Mouse (Mus musculus) MEL (cell line): ENCODE measurements around the gene Herpud1. TPM values are rescaled to one million over a fixed set of nuclear protein-coding genes. Genes with fewer than 3 reads are reported as not detected.

Source experiments
- DNase-seq: peaks from one replicate; pipeline ENCODE4 v3.0.0; 2011; ENCODE audit warnings: low read depth, low spot score
- H3K27ac ChIP-seq: 2 replicates; pipeline ENCODE4 v1.5.1; 2012; ENCODE audit warnings: low read depth, mild to moderate bottlenecking, control low read depth, low read length, moderate library complexity; ENCODE audit not compliant: control insufficient read depth
- H3K27me3 ChIP-seq, 2 experiments: fragments of 150-350 bp in 1 of 2; sonication (generic) in 1 of 2; 2 replicates each; pipeline ENCODE4 v1.6.1; 2012; ENCODE audit warnings: low read length in 2 of 2, mild to moderate bottlenecking in 2 of 2, improper control_type of control experiment in 1 of 2, moderate library complexity in 1 of 2; ENCODE audit not compliant: insufficient read depth in 2 of 2, control insufficient read depth in 1 of 2
- H3K36me3 ChIP-seq, 2 experiments: 2 replicates each; pipeline ENCODE4 v1.6.1; 2012 to 2014; ENCODE audit warnings: low read length in 2 of 2, improper control_type of control experiment in 1 of 2, inconsistent platforms in 1 of 2, mild to moderate bottlenecking in 1 of 2; ENCODE audit not compliant: insufficient read depth in 2 of 2, control insufficient read depth in 1 of 2
- H3K4me1 ChIP-seq, 2 experiments: fragments of 150-350 bp in 1 of 2; sonication (generic) in 1 of 2; 2 replicates each; pipeline ENCODE4 v1.6.1; 2012; ENCODE audit warnings: low read length in 2 of 2, improper control_type of control experiment in 1 of 2, mild to moderate bottlenecking in 1 of 2; ENCODE audit not compliant: insufficient read depth in 2 of 2, control insufficient read depth in 1 of 2
- H3K4me3 ChIP-seq, 2 experiments: fragments of 150-350 bp in 1 of 2; sonication (generic) in 1 of 2; 2 replicates each; pipeline ENCODE4 v1.5.1; 2012; ENCODE audit warnings: low read depth in 2 of 2, low read length in 2 of 2, mild to moderate bottlenecking in 2 of 2, moderate library complexity in 2 of 2, control low read depth in 1 of 2, improper control_type of control experiment in 1 of 2; ENCODE audit not compliant: control insufficient read depth in 1 of 2, insufficient read depth in 1 of 2
- H3K79me2 ChIP-seq: 2 replicates; pipeline ENCODE4 v1.6.1; 2012; ENCODE audit warnings: mild to moderate bottlenecking, low read length, moderate library complexity; ENCODE audit not compliant: control insufficient read depth, poor library complexity, insufficient read depth
- H3K9ac ChIP-seq: 2 replicates; pipeline ENCODE4 v1.6.1; 2012; ENCODE audit warnings: low read depth, mild to moderate bottlenecking, control low read depth, low read length, moderate library complexity; ENCODE audit not compliant: control insufficient read depth, poor library complexity, severe bottlenecking
- H3K9me3 ChIP-seq: fragments of 150-350 bp; sonication (generic); replicated peaks from 2 replicates; pipeline ENCODE4 v1.6.1; 2012; ENCODE audit warnings: mild to moderate bottlenecking, low read length, improper control_type of control experiment, moderate library complexity; ENCODE audit not compliant: insufficient read depth
- E2F4 ChIP-seq: IDR thresholded peaks from 2 replicates; pipeline ENCODE4 v1.6.1; 2011; ENCODE audit warnings: low read depth, low read length, improper control_type of control experiment, borderline replicate concordance
- KAT2A ChIP-seq: conservative IDR thresholded peaks from 2 replicates; pipeline ENCODE4 v1.6.1; 2012; ENCODE audit warnings: low read depth, low read length, improper control_type of control experiment, inconsistent platforms
- MAFK ChIP-seq: IDR thresholded peaks from 2 replicates; pipeline ENCODE4 v1.6.1; 2011; ENCODE audit warnings: low read depth, mild to moderate bottlenecking, low read length, improper control_type of control experiment, borderline replicate concordance
- MAX ChIP-seq: IDR thresholded peaks from 2 replicates; pipeline ENCODE4 v1.6.1; 2011; ENCODE audit warnings: low read length, improper control_type of control experiment
- NELFE ChIP-seq: IDR thresholded peaks from 2 replicates; pipeline ENCODE4 v1.6.1; 2011; ENCODE audit warnings: low read depth, low read length, improper control_type of control experiment
- RCOR1 ChIP-seq: IDR thresholded peaks from 2 replicates; pipeline ENCODE4 v1.6.1; 2012; ENCODE audit warnings: low read depth, mild to moderate bottlenecking, inconsistent platforms, low read length, improper control_type of control experiment
- TCF12 ChIP-seq: IDR thresholded peaks from 2 replicates; pipeline ENCODE4 v1.6.1; 2014; ENCODE audit warnings: low read depth, mild to moderate bottlenecking, inconsistent platforms, low read length, improper control_type of control experiment, moderate library complexity
- UBTF ChIP-seq: IDR thresholded peaks from 2 replicates; pipeline ENCODE4 v1.6.1; 2012; ENCODE audit warnings: low read depth, mild to moderate bottlenecking, inconsistent platforms, low read length, improper control_type of control experiment, moderate library complexity, borderline replicate concordance; ENCODE audit not compliant: insufficient read depth
- USF2 ChIP-seq, 2 experiments: IDR thresholded peaks; 2 replicates each; pipeline ENCODE4 v1.6.1; 2011 to 2012; ENCODE audit warnings: improper control_type of control experiment in 2 of 2, low read length in 2 of 2, borderline replicate concordance in 1 of 2, inconsistent platforms in 1 of 2, low read depth in 1 of 2, mild to moderate bottlenecking in 1 of 2; ENCODE audit not compliant: insufficient read depth in 1 of 2
- polyA plus RNA-seq, 2 experiments: library from polyadenylated mRNA; stranded (reverse) in 1 of 2; unstranded in 1 of 2; fragments of >175 nt in 1 of 2; fragments of >200 nt in 1 of 2; gene quantifications; 2 replicates each; pipeline versions ENCODE4 v1.2.1 to v1.2.4; 2012; ENCODE audit warnings: low replicate concordance in 2 of 2, low read depth in 1 of 2; ENCODE audit not compliant: insufficient read length in 2 of 2, insufficient read depth in 1 of 2, missing spikeins in 1 of 2
- total RNA-seq: library from RNA; depleted of rRNA; stranded (reverse); fragments of 300-350 nt; gene quantifications from 2 replicates; pipeline ENCODE4 v1.2.3, GENCODE M21; 2012

The Herpud1 gene
- total and polyA plus RNA-seq, 3 experiments = 66.1 to 66.9 TPM; not detected in 1

DNA sequence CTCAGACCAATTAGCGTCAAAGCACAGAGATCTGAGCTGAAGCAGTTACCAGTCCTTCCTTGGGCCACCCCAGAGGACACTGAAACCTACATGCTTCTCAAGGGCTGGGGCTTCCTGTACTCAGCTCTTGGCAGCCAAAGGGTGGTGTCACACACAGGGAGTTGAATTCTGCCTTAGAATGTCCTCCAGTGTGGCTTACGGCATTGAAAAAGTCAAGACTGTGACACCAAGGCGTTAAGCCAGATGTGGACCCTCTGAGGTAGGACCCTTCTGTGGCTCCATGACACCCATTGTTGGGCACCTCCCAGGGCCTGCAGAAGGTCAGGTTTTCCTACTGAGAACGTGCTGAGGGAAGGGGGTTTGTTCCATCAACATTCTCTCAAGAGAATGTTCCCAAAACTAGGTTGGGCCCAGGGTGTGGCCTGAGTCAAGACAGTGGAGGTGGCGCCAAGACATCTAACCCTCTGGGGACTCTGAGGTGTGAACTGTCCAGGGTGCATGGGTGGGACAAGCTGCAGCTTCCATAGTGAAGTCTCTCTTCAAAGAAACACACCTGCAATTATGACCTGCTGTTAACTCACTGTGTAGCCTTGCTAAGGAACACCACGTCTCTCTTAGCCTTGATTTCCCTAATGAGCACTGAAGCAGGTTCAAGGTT lies 24.3 kb upstream of the Herpud1 start:
- Histone ChIP-seq H3K27me3 (peaks cover 19 to 24% of the 10 kb centered on the region in 2 experiments), H3K4me1 (peaks cover 0 to 12% of the 10 kb centered on the region in 2 experiments; a peak in 2 of 4 replicates), H3K9me3 (no peaks in the 10 kb centered on the region), H3K9ac (no peak overlapping the region), H3K79me2 (no peaks in the 10 kb centered on the region), H3K4me3 (no peak overlapping the region), H3K36me3 (peaks cover 0 to 2% of the 10 kb centered on the region in 2 experiments; a peak in 1 of 4 replicates), H3K27ac (no peak overlapping the region)
- no peak for DNase-seq
- TF ChIP-seq RCOR1 = no peak
- TF ChIP-seq MAX = no peak
- no peak for TF ChIP-seq UBTF
- no peak for TF ChIP-seq TCF12
- TF ChIP-seq USF2 (IDR thresholded peaks at IDR 0.05; ENCODE audit: borderline replicate concordance in 1 of 2, insufficient read depth in 1 of 2, low read depth in 1 of 2, low read length in 2 of 2) = no peak
- no peak for TF ChIP-seq KAT2A

DNA sequence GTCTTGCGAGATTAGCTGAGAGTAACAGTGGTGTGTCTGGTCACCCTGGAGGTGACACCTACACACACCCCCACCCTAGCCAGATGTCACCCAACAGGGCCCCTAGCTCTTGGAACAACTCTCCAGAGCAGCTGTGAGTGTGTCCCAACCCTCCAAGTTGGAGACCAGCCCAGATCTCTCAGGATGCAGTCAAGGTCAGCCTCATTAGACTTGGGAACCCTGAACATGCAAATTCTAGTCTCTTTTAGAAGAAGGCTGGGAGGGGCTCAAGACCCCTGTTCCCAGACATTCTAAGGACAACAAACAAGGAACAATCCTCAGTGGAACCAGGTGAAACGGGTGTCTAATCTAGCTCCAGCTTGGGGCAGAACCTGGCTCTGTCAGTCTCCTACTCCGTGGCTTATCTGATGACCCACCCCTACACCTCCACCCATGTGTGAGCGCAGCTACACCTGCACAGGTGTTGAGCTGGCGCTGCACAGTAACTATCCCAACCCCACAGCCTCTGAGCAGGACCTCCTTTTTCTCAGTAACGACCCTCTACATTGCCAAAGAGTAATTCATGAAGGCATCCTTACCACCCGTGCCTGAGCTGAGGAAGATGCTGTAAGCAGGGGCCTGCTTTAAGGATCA lies 23.5 kb upstream of the Herpud1 start:
- Histone ChIP-seq H3K4me3 (no peak overlapping the region), H3K27me3 (peaks cover 13 to 19% of the 10 kb centered on the region in 2 experiments), H3K79me2 (no peaks in the 10 kb centered on the region), H3K27ac (no peak overlapping the region), H3K9me3 (no peaks in the 10 kb centered on the region), H3K4me1 (peaks cover 0 to 12% of the 10 kb centered on the region in 2 experiments; a peak in 2 of 4 replicates), H3K9ac (no peak overlapping the region), H3K36me3 (peaks cover 0 to 2% of the 10 kb centered on the region in 2 experiments; a peak in 1 of 4 replicates)
- TF ChIP-seq E2F4 = no peak
- TF ChIP-seq MAFK = no peak
- no peak for DNase-seq

DNA sequence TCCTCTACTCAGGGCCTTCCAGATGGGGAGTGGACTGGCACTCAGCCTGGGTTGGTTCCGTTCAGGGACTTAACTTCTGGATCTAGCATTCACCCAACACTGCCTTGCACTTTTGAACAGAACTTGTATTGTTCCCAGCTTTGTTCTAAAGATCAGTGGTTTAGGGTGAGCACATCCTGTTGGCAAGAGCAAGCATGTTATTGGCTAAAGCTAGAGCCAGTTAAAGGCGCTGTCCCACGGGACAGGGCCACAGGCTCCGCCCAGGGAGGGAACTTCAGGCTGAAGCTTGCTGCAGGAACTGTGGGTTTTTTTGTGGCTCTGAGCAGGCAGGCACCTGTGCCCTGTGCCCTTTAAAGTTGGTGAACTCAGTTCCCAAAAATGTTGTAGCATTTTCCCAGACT lies 22.9 kb upstream of the Herpud1 start:
- peak; percentile 75 for DNase-seq
- Histone ChIP-seq H3K36me3 (peaks cover 0 to 2% of the 10 kb centered on the region in 2 experiments; a peak in 1 of 4 replicates), H3K79me2 (no peaks in the 10 kb centered on the region), H3K27me3 (peaks cover 13 to 18% of the 10 kb centered on the region in 2 experiments), H3K9me3 (no peaks in the 10 kb centered on the region), H3K9ac (no peak overlapping the region), H3K27ac (no peak overlapping the region), H3K4me3 (no peak overlapping the region), H3K4me1 (peaks cover 0 to 12% of the 10 kb centered on the region in 2 experiments; a peak in 2 of 4 replicates)
- no peak for TF ChIP-seq USF2 (IDR thresholded peaks at IDR 0.05; ENCODE audit: borderline replicate concordance in 1 of 2, insufficient read depth in 1 of 2, low read depth in 1 of 2, low read length in 2 of 2)
- peak; percentile 20; the same call in 1 of the 2 replicates for TF ChIP-seq NELFE
